Mouse (Mus musculus) layer of hippocampus, postnatal 25 days (tissue): ENCODE data around the gene Macc1. TPM values are rescaled to one million over a fixed set of nuclear protein-coding genes. Genes with fewer than 3 reads are reported as not detected.

ENCODE experiments used
- DNase-seq, 2 experiments: peaks; one replicate each; pipeline ENCODE4 v3.0.0; 2022; ENCODE audit warnings: mixed read lengths in 2 of 2, low spot score in 1 of 2; ENCODE audit errors: extremely low spot score in 1 of 2
- total RNA-seq, 2 experiments: library from RNA; stranded (reverse); gene quantifications; 2 replicates each; pipeline ENCODE4 v1.2.3; 2021

The Macc1 gene
- total RNA-seq, 2 experiments from 2014 or later, result not detected

GRCm38 (mm10) chr12:119470260-119470659, 156.2 kb downstream of the Macc1 start:
- DNase-seq, result no peak

GRCm38 (mm10) chr12:119483296-119483695, 169.2 kb downstream of the Macc1 start:
- DNase-seq, result no peak

GRCm38 (mm10) chr12:119483922-119484631, 170.0 kb downstream of the Macc1 start:
- no peak for DNase-seq

GRCm38 (mm10) chr12:119511145-119511544, 197.1 kb downstream of the Macc1 start:
- no peak for DNase-seq

Other genes with a start within 250 kb of the Macc1 start
- 10 to 100 TPM; 30.7 to 32.9 TPM for gene Itgb8, start 75.5 kb upstream of the Macc1 start, total RNA-seq